Mouse (Mus musculus) left cerebral cortex, adult 18-20 months (tissue): ENCODE measurements around the gene Lhx5. TPM values are rescaled to one million over a fixed set of nuclear protein-coding genes. Genes with fewer than 3 reads are reported as not detected.

Experiments
- DNase-seq, 2 experiments: peaks; one replicate each; pipeline ENCODE4 v3.0.0; 2021 to 2022; ENCODE audit warnings: low spot score in 2 of 2, mixed read lengths in 1 of 2
- total RNA-seq, 2 experiments: library from RNA; stranded (reverse); gene quantifications; 2 replicates each; pipeline ENCODE4 v1.2.3; 2021

The Lhx5 gene
- total RNA-seq, 2 experiments from 2014 or later, result not detected

DNA sequence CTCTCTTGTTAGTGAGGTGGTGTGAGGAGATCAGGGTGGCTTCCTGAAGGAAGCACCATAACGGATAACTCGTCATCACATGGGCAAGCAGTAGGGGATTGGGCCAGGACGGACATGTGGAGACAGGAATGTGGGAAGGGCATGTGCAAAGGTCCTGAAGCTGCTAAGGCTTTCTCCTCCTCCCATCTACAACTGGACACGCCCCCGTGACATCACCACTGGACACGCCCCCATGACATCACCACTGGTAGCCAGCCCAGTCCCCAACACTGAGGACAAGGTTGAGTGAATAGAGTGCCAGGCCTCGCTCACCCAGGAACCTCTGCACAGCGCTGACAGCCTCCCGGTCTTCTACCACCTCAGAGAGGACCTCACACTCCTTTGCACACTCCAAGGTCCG is 27.6 kb downstream of the Lhx5 start:
- no peak for DNase-seq

DNA sequence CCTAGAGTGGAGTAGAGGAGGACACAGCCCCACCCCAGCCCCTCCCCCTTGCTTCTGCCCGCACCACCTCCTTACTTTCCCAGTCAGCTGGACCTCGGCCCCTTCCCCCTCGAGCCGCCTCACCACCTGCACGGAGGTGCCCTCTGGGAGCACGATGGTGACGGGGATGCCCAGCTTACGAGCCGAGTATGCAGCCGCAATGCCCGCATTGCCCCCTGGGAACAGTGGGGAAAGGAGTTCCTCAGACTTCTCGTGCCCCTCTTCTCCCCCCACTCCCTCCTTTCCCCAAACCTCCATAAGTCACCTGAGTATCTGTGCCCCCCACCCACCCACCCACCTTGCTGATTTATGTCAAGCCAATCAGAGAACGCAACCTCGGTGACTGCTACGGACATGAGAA is 30.4 kb downstream of the Lhx5 start:
- DNase-seq, result no peak

DNA sequence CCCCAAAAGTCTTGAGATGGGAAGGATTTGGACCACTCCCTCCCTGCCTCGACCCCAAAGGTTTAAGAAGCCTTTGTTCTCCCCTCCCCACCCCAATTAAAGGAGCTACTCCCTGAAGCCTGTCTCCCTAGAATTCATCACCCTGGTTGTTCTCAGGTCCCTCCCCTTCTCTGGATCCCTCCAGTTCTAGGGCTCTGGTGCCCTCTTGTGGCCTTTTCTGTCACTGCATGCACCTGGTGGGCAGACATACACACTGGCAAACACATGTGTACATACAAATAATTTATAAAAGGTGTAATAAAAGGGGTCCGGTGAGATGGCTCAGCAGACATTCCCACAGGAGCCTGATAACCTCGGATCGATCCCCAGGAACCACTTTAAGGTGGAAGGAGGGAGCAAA is 32.8 kb downstream of the Lhx5 start:
- DNase-seq, result no peak

DNA sequence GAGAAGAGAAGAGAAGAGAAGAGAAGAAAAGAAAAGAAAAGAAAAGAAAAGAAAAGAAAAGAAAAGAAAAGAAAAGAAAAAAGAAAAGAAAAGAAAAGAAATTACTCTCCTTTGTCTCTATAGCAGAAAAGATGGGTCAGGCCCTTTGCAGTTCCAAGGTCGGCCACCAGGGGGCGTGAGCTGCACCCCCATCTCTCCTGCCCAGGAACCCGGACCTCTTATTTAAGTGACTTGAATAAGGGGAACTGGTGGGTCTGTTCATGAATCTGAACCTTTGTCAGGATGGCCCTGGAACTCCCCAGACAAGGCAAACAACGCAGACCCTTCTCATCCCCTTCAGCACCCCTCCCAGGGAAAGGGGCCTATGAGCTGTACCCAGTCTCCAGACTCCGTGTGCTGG is 33.6 kb downstream of the Lhx5 start:
- no peak for DNase-seq

DNA sequence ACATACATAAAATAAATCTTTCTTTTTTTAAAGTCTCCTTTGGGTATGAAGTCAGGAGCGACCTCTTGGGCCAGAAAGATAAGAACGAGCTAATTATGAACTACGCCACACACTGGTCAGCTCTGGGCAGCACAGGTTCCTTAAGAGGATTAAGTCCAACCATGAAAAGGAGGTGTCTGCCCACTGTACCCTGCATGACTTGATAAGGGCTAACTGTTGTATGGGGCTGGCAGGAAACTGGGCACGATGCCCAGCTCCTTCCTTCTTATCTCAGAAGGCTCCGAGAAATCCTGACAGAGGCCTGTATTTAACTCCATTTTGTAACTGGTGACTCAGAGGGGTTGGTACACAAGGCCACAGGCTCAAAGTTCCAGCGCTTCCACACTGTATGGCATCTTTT is 34.4 kb downstream of the Lhx5 start:
- DNase-seq, result no peak

DNA sequence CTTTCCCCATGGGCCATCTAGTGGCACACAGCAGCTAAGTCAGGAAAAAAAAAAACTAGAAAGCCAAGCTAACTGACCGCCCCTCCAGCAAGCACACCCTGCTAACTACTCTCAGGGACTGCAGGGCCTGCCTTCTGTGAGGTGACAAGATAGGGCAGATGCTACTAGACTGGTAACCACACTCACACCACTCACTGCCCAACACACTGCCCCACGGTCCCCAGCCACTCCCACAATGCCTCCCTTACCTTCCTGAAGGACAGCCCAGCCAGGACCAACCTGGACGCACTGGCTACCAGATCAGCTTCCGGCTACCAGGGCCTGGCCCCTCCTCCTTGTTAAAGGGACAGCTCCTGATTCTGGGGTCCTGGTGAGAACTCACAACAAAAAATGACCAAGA is 35.5 kb downstream of the Lhx5 start:
- no peak for DNase-seq

DNA sequence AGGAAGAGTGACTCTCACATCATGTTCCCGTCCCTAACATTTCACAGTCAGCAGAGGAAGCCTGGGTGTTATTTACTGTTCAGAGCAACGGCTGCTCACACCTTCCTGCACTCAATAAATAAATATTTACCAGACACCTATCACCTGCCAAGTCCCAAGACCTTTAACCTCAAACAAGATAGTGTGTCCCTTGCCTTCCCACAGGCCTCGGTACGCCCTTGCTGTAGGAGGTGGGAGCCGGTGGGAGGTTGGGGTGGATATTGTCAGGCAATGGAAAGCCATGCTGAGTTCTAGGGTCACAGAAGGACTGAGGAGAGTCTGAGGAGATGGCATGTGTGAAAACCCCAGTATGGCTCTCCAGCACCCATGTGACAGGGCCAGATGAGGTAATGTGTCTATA is 36.8 kb downstream of the Lhx5 start:
- DNase-seq, result no peak

DNA sequence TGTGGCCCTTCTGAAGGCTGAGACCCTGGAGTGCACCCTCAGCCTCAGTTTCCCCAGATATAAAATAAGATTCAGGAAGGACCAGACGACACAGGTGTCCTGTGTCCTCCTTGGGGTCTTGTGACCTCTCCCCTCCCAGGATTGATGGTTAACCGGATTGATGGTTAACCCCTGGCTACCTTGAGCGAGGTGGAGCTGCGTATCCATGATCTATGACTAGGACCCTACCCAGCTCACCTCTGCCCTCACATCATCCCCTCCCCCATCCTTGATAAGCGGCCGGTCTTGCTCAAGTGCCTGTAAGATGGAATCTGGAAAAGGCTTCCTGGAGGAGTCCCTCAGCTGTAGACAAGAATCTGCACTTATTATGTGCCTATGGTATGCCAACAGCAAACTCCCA is 37.3 kb downstream of the Lhx5 start:
- DNase-seq, result no peak

DNA sequence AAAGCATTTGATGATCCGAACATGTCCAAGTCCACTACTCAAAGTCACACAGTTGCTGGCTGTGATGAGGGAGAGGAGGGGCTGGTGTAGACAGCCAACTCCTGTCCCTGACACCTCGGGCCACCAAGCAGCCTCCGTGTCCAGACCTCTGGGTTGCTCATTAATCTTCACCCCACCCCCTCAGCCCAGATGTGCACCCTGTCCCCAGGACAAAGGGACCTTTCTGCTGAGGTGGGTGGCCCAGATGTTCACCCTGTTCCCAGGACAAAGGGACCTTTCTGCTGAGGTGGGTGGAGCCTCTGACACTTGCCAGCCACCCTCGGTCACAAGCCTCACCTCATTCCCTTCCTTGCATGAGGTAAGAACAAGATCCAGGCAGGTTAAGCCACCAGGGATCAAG is 40.0 kb downstream of the Lhx5 start:
- DNase-seq, result no peak

DNA sequence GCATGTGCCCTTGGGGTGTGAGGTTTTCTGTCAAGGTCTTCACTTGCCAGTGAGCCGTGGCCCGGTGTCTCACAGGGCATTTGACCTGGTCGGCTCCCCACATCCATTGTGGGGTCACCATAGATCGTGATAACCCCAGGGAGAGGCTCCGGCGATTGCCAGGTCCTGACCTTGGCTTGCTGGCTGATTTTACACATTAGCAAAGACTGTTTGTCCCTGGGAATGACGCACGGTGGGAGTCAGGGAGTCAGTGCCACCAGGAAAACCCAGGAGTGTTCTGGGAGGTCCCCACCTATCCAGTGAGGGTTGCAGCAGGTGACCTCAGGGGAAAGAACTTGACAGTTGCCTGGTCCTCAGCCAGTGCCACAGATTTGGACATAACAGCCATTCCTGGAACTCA is 41.3 kb downstream of the Lhx5 start, which contains the start of gene Sdsl:
Gene Sdsl (minus strand): TSS at position 41 of the 400 bp plus-strand sequence.
- no peak for DNase-seq

DNA sequence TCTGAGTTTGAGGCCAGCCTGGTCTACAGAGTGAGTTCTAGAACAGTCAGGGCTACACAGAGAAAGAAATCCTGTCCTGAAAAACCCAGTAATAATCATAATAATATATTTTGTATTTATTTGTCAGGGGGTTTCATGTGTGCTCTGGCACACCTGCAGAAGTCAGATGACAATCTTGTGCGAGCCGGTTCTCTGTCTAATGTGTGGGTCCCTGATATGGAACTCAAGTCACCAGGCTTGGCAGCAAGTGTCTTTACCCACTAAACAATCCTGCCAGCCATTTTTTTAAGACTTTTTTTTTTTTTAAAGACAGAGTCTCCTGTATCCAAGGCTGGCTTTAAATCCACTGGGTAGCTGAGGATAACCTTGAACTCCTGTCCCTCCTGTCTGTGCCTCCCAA is 41.9 kb downstream of the Lhx5 start:
- no peak for DNase-seq

DNA sequence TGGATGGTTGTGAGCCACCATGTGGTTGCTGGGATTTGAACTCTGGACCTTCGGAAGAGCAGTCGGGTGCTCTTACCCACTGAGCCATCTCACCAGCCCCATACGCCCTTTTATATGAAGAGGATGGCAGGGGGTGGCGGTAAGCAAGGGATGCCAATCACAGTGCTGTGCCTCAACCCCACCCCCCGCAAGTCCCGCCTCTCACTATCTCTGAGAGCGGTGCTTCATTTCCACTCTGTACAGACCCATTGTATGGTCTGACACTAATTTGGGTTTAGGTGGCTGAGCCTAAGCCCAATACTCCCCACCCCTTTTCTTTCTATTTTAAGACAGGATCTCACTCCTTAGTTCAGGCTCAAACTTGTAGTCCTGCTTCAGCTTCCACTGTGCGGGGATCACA is 44.4 kb downstream of the Lhx5 start:
- DNase-seq, result no peak

DNA sequence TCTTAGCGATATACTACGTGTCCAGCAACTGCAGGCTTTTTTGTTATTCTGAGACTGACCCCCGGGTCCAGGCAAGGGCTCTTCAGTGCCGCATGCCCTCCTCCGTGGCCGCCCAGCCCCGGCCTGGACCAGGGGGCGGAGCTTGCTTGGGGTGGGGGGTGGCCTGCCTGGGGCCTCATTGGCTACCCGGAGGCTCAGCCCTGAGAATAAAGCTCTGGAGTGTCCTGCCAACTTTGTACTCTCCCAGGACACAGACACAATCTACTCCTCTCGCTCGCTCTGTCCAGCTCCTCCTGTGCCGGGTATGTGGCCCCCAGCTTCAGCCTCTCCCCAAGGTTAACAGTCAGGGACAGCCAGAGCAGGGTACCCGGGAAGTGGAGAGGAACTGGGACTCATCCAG is 44.8 kb downstream of the Lhx5 start, which contains the start of gene Sds:
Gene Sds (plus strand): TSS at position 231 of the 400 bp plus-strand sequence.
- no peak for DNase-seq

DNA sequence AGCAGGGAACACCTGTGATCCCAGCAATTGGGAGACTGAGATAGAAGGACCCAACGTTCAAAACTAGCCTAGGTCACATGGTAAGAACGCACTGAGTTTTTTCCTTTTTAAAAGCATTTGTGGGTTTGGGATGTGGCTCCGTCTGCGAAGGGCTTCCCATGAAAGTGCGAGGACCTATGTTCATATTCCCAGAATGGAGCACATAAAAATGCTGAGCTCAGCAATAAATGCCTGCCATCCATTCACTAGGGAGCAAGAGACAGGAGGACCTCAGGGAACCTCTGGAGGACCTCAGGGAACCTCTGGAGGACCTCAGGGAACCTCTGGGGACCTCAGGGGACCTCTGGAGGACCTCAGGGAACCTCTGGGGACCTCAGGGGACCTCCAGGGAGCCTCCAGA is 46.5 kb downstream of the Lhx5 start:
- no peak for DNase-seq

DNA sequence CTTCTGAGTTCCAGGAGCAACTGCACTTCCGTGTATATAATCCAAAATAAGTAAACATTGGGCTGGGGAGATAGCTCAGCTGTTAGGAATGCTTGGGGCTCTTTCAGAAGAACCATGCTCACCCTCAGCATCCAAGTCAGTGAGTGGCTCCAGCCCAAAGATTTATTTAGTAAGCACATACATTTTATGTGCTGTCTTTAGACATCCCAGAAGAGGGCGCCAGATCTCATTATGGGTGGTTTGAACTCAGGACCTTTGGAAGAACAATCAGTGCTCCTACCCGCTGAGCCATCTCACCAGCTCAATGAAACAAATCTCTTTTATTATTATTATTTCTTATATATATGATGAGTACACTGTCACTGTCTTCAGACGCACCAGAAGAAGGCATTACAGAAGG is 48.0 kb downstream of the Lhx5 start:
- DNase-seq, result no peak

DNA sequence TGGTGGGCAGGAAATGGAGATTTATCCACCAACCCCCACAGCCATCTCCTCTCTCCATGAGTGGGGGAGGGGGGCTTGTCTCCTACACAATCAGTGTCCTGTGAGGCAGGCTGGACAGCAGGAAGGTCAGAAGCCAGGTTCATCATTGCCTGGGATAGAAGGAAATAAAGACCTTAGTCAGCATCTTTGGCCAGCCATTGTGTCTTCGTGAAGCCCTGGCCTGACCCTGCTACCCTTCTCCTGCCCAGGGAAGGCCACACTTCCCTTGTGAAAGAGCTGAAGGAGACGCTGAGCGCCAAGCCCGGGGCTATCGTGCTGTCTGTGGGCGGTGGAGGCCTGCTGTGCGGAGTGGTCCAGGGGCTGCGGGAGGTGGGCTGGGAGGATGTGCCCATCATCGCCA is 49.7 kb downstream of the Lhx5 start:
- DNase-seq, result no peak

DNA sequence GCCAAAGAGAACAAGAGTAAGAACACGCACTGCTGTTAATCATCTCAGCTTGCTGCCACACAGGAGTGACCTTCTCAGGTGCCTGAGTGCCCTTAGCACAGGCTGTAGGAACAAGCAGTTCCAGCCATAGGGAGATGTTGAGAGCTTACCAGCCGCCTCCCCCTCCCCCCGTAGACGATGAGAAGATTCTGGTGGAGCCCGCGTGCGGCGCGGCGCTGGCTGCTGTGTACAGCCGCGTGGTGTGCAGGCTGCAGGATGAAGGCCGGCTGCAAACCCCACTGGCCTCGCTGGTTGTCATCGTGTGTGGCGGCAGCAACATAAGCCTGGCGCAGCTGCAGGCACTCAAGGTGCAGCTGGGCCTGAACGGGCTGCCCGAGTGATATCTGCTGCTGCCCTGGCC is 51.9 kb downstream of the Lhx5 start:
- DNase-seq, result no peak

DNA sequence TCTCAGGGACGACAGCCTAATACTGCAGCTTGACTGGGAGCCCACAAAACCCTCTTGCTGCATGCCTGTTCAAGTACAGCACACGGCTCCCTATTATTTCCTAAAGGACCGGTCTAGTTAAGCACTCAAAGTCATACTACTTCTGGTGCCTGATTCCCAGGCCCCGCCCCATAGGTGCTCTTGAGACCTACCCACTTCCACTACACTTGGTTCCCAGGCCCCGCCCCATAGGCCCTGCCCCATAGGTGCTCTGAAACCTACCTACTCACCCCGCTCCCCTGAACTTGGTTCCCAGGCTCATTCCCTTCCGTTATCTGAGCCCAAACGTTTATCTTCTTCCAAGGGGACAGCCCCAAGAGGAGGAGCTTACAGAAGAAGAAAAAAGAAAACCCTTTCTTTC is 56.3 kb downstream of the Lhx5 start:
- DNase-seq, result no peak

DNA sequence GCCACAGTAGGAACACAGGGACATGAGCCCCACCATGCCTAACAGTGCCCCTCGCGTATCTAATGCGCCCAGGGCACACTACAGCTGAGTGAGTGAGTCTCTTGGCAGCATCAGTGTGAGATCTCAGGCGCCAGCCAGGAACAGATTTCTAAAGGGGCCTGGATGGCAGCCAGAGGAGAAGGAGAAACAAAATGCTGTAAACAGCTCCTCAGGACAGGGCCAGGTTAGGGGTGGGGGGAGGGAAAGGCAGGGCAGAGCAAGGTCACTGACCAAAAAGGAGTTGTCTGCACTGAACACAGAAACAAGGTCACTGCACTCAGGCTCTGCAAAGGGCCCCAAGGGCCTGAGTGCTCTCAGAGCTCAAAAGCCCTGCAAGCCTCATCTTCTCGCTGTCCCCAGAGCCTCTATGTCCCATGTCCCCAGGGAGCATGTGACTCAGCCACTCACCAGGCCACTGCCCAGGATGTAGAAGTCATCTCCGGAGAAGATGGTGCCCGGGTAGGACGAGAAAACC is 59.2 kb downstream of the Lhx5 start:
- DNase-seq, result peak in 1 of 2 experiments; percentile 26

Other genes starting within 250 kb of the Lhx5 start
- gene Sdsl, start 41.1 kb downstream of the Lhx5 start, total RNA-seq, result 1 to 10 TPM; 7.9 to 8.6 TPM
- not detected for gene Sds, start 44.8 kb downstream of the Lhx5 start, total RNA-seq
- 10 to 100 TPM; 54.5 to 57.2 TPM for gene Plbd2, start 71.9 kb downstream of the Lhx5 start, total RNA-seq
- 1 to 10 TPM; 5.8 to 8.1 TPM for gene Slc8b1, start 79.5 kb downstream of the Lhx5 start, total RNA-seq
- gene Tpcn1, start 157.0 kb downstream of the Lhx5 start, total RNA-seq, result 10 to 100 TPM; 34.9 to 35.8 TPM
- 1 to 10 TPM in 1 of 2 experiments, under 1 TPM in 1; 0.70 to 1.3 TPM for gene Iqcd, start 157.3 kb downstream of the Lhx5 start, total RNA-seq
- gene Rita1, start 180.9 kb downstream of the Lhx5 start, total RNA-seq, result 10 to 100 TPM; 28.7 to 31.0 TPM
- gene Ddx54, start 181.0 kb downstream of the Lhx5 start, total RNA-seq, result 10 to 100 TPM; 34.0 to 41.6 TPM
- gene Cfap73, start 202.5 kb downstream of the Lhx5 start, total RNA-seq, result not detected
- gene Rasal1, start 217.1 kb downstream of the Lhx5 start, total RNA-seq, result 10 to 100 TPM; 70.5 to 83.0 TPM